Mouse (Mus musculus): ENCODE measurements around the gene Fkbp10. TPM values are rescaled to one million over a fixed set of nuclear protein-coding genes. Genes with fewer than 3 reads are reported as not detected.
A peak's percentile ranks its signal among the peaks of the same experiment; 100 is the strongest.

The Fkbp10 gene
- total and polyA plus RNA-seq, 2 experiments from 2014 or later = 23.4 to 34.6 TPM

- DNase-seq (no peak), ATAC-seq (no peak)
- 81% methylated on average over 5 of the region's 5 CpGs for WGBS
- Histone ChIP-seq H3K9me3 (ENCODE audit: low read length) (no peaks in the 10 kb centered on the region), H3K4me3 (ENCODE audit: low read depth, low read length) (no peak overlapping the region), H3K4me2 (ENCODE audit: low read depth) (no peak overlapping the region), H3K27me3 (ENCODE audit: insufficient read depth, low read length) (no peaks in the 10 kb centered on the region), H3K27ac (ENCODE audit: low read depth, low read length) (no peak overlapping the region), H3K4me1 (ENCODE audit: insufficient read depth) (peaks cover 21% of the 10 kb centered on the region), H3K36me3 (ENCODE audit: insufficient read depth) (no peaks in the 10 kb centered on the region), H3K9ac (no peak overlapping the region)
- TF ChIP-seq CTCF (IDR thresholded peaks at IDR 0.05; ENCODE audit: low read depth) = no peak
Observed at GRCm38 (mm10) chr11:100392958-100393357, 22.5 kb upstream of the Fkbp10 start.

- ATAC-seq (no peak), DNase-seq (no peak)
- Histone ChIP-seq H3K4me2 (ENCODE audit: low read depth) (no peak overlapping the region), H3K27me3 (ENCODE audit: insufficient read depth, low read length) (no peaks in the 10 kb centered on the region), H3K36me3 (ENCODE audit: insufficient read depth) (no peaks in the 10 kb centered on the region), H3K4me1 (ENCODE audit: insufficient read depth) (peaks cover 18% of the 10 kb centered on the region), H3K4me3 (ENCODE audit: low read depth, low read length) (no peak overlapping the region), H3K27ac (ENCODE audit: low read depth, low read length) (no peak overlapping the region), H3K9me3 (ENCODE audit: low read length) (no peaks in the 10 kb centered on the region), H3K9ac (no peak overlapping the region)
- WGBS = 85% methylated on average over 7 of the region's 7 CpGs
- no peak for TF ChIP-seq CTCF (IDR thresholded peaks at IDR 0.05; ENCODE audit: low read depth)
Observed at GRCm38 (mm10) chr11:100393733-100394132, 21.8 kb upstream of the Fkbp10 start.

GRCm38 (mm10) chr11:100394353-100395074 is 21.0 kb upstream of the Fkbp10 start:
- H3K4me3 ChIP-seq (ENCODE audit: low read depth, low read length) = no peak overlapping the region
- no peak overlapping the region for H3K27ac ChIP-seq (ENCODE audit: low read depth, low read length)
- TF ChIP-seq CTCF (IDR thresholded peaks at IDR 0.05; ENCODE audit: low read depth) = no peak
- H3K4me1 ChIP-seq (ENCODE audit: insufficient read depth) = peaks cover 18% of the 10 kb centered on the region
- H3K27me3 ChIP-seq (ENCODE audit: insufficient read depth, low read length) = no peaks in the 10 kb centered on the region
- peak overlapping the region; percentile 78; the same call in 1 of the 2 replicates for H3K4me2 ChIP-seq (ENCODE audit: low read depth)
- 70% methylated on average over 5 of the region's 5 CpGs for WGBS
- no peak overlapping the region for H3K9ac ChIP-seq
- DNase-seq (no peak), ATAC-seq (no peak)
- no peaks in the 10 kb centered on the region for H3K36me3 ChIP-seq (ENCODE audit: insufficient read depth)
- no peaks in the 10 kb centered on the region for H3K9me3 ChIP-seq (ENCODE audit: low read length)

- no peak for ATAC-seq
Observed at GRCm38 (mm10) chr11:100395200-100395599, 20.3 kb upstream of the Fkbp10 start.

GRCm38 (mm10) chr11:100395861-100396631 is 19.5 kb upstream of the Fkbp10 start:
- peak overlapping the region; percentile 82 for H3K4me3 ChIP-seq (ENCODE audit: low read depth, low read length)
- H3K9me3 ChIP-seq (ENCODE audit: low read length) = no peaks in the 10 kb centered on the region
- no peaks in the 10 kb centered on the region for H3K36me3 ChIP-seq (ENCODE audit: insufficient read depth)
- peak overlapping the region; percentile 72 for H3K9ac ChIP-seq
- 26% methylated on average over 17 of the region's 17 CpGs for WGBS
- peak overlapping the region; percentile 23; the same call in 1 of the 2 replicates for H3K27ac ChIP-seq (ENCODE audit: low read depth, low read length)
- no peak for TF ChIP-seq CTCF (IDR thresholded peaks at IDR 0.05; ENCODE audit: low read depth)
- DNase-seq = no peak
- H3K4me1 ChIP-seq (ENCODE audit: insufficient read depth) = peaks cover 18% of the 10 kb centered on the region
- no peak for ATAC-seq
- H3K27me3 ChIP-seq (ENCODE audit: insufficient read depth, low read length) = no peaks in the 10 kb centered on the region
- H3K4me2 ChIP-seq (ENCODE audit: low read depth) = peak overlapping the region; percentile 78

More at GRCm38 (mm10) chr11:100395200-100395599, 20.3 kb upstream of the Fkbp10 start:
- 35% methylated on average over 11 of the region's 11 CpGs for WGBS
- Histone ChIP-seq H3K27me3 (ENCODE audit: insufficient read depth, low read length) (no peaks in the 10 kb centered on the region), H3K4me3 (ENCODE audit: low read depth, low read length) (peak overlapping the region; percentile 82; the same call in 1 of the 2 replicates), H3K27ac (ENCODE audit: low read depth, low read length) (no peak overlapping the region), H3K4me1 (ENCODE audit: insufficient read depth) (peaks cover 18% of the 10 kb centered on the region), H3K9me3 (ENCODE audit: low read length) (no peaks in the 10 kb centered on the region), H3K36me3 (ENCODE audit: insufficient read depth) (no peaks in the 10 kb centered on the region), H3K9ac (no peak overlapping the region), H3K4me2 (ENCODE audit: low read depth) (peak overlapping the region; percentile 78)
- no peak for TF ChIP-seq CTCF (IDR thresholded peaks at IDR 0.05; ENCODE audit: low read depth)
- no peak for DNase-seq

GRCm38 (mm10) chr11:100396886-100397599 is 18.5 kb upstream of the Fkbp10 start:
- H3K27me3 ChIP-seq (ENCODE audit: insufficient read depth, low read length) = no peaks in the 10 kb centered on the region
- peak overlapping the region; percentile 72 for H3K9ac ChIP-seq
- peak; percentile 71 for TF ChIP-seq CTCF (IDR thresholded peaks at IDR 0.05; ENCODE audit: low read depth)
- peak overlapping the region; percentile 78 for H3K4me2 ChIP-seq (ENCODE audit: low read depth)
- 4% methylated on average over 40 of the region's 42 CpGs for WGBS
- peak; percentile 7; the same call in 1 of the 2 replicates for ATAC-seq
- H3K4me3 ChIP-seq (ENCODE audit: low read depth, low read length) = peak overlapping the region; percentile 82
- peak overlapping the region; percentile 76 for H3K27ac ChIP-seq (ENCODE audit: low read depth, low read length)
- H3K36me3 ChIP-seq (ENCODE audit: insufficient read depth) = no peaks in the 10 kb centered on the region
- H3K9me3 ChIP-seq (ENCODE audit: low read length) = no peaks in the 10 kb centered on the region
- H3K4me1 ChIP-seq (ENCODE audit: insufficient read depth) = peaks cover 18% of the 10 kb centered on the region
- no peak for DNase-seq
